Mouse (Mus musculus): ENCODE results near the gene Ezh1.

Gene Ezh1

GRCm38 (mm10) chr11:101143338-101144225 is 82.7 kb downstream of the Ezh1 start:
- DNase-seq (ENCODE audit: low spot score) = no peak

- DNase-seq (ENCODE audit: low spot score) = no peak
Observed at GRCm38 (mm10) chr11:101142215-101142967, 83.9 kb downstream of the Ezh1 start.
